Mouse (Mus musculus): ENCODE data around the gene Xrcc5. TPM values are rescaled to one million over a fixed set of nuclear protein-coding genes. Genes with fewer than 3 reads are reported as not detected.

Gene Xrcc5
- polyA plus RNA-seq, 1 experiment from 2014 or later, result 14.0 TPM

DNA sequence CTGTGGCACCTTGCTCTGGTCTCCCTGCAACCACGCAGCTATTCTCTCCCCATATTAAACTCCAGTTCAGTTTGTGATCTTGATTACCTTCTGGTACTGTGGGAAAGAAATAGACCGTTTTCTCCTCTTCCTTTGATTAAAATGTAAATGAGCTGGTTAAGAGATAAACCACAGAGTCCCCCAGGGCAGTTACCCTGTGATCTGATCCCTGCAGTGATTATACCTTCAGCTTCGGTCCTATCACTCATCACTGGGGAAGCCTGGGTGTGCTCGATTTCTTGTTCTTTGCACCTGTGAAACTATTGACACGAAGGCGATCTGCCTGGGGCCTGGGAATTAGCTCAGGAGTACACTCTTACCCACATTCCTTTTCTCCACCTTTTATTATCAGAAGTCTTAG, 40.7 kb downstream of the Xrcc5 start:
- Histone ChIP-seq H3K4me3 (ENCODE audit: low read depth, low read length) (no peak overlapping the region), H3K27ac (ENCODE audit: low read depth, low read length) (no peak overlapping the region), H3K9me3 (ENCODE audit: control insufficient read depth) (no peaks in the 10 kb centered on the region), H3K9ac (ENCODE audit: low read depth, low read length) (no peak overlapping the region), H3K4me1 (replicated peaks; ENCODE audit: control insufficient read depth, insufficient read depth, low read length) (no peaks in the 10 kb centered on the region), H3K4me2 (replicated peaks; ENCODE audit: low read depth) (no peak overlapping the region), H3K27me3 (replicated peaks; ENCODE audit: control insufficient read depth, insufficient read depth, low read length) (no peaks in the 10 kb centered on the region), H3K36me3 (ENCODE audit: control insufficient read depth, insufficient read depth) (peaks cover 22% of the 10 kb centered on the region; the same call in 1 of the 2 replicates)
- WGBS, result 75% methylated on average over 6 of the region's 6 CpGs
- no peak for ATAC-seq
- TF ChIP-seq CTCF (IDR thresholded peaks at IDR 0.05; ENCODE audit: low read depth), result no peak

DNA sequence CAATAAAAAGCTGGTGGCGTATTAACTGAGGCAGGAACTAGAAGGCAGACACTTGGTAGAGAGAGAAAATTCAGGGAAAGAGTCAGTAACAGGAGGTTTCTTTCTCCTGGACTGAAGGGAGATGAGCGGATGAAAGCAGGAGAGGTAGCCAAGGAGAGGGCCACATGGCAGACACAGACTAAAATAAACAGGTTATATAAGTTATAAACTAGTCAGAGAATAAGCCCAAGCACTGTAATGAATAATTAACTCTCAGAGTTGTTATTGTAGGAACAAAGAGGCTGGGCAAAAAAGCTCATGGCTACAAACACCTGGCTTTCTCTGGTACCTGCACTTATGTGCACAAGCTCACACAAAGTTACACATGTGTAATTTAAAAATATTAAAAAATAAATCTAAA, 47.6 kb downstream of the Xrcc5 start:
- H3K36me3 ChIP-seq (ENCODE audit: control insufficient read depth, insufficient read depth), result 0 out of 2 replicates have a peak, but pooled peaks cover 6% of the 10 kb centered on the region
- no peak for ATAC-seq
- H3K9me3 ChIP-seq (ENCODE audit: control insufficient read depth), result no peaks in the 10 kb centered on the region
- no peak overlapping the region for H3K4me2 ChIP-seq (replicated peaks; ENCODE audit: low read depth)
- no peak overlapping the region for H3K27ac ChIP-seq (ENCODE audit: low read depth, low read length)
- no peaks in the 10 kb centered on the region for H3K27me3 ChIP-seq (replicated peaks; ENCODE audit: control insufficient read depth, insufficient read depth, low read length)
- 83% methylated on average over 2 of the region's 2 CpGs for WGBS
- H3K4me3 ChIP-seq (ENCODE audit: low read depth, low read length), result no peak overlapping the region
- TF ChIP-seq CTCF (IDR thresholded peaks at IDR 0.05; ENCODE audit: low read depth), result no peak
- no peaks in the 10 kb centered on the region for H3K4me1 ChIP-seq (replicated peaks; ENCODE audit: control insufficient read depth, insufficient read depth, low read length)
- H3K9ac ChIP-seq (ENCODE audit: low read depth, low read length), result no peak overlapping the region

DNA sequence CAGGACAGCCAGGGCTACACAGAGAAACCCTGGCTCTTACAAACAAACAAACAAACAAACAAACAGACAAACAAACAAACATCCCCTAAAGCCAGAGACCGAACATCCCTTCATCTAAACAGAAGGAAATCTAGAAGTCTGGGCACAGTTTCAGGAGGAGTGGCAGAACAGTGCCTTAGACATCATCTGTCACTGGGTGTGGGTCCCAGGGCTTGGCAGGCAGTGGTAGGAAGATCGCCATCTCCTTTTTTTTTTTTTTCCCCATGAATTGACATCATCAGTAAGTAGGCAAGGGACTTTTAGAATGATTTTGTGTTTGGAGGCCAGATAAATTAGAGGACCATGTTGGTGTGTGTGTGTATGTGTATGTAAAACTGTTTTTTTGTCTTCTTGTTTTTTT, 51.0 kb downstream of the Xrcc5 start:
- H3K27ac ChIP-seq (ENCODE audit: low read depth, low read length), result no peak overlapping the region
- H3K4me2 ChIP-seq (replicated peaks; ENCODE audit: low read depth), result no peak overlapping the region
- H3K27me3 ChIP-seq (replicated peaks; ENCODE audit: control insufficient read depth, insufficient read depth, low read length), result no peaks in the 10 kb centered on the region
- H3K4me1 ChIP-seq (replicated peaks; ENCODE audit: control insufficient read depth, insufficient read depth, low read length), result no peaks in the 10 kb centered on the region
- WGBS, result 96% methylated on average over 2 of the region's 2 CpGs
- TF ChIP-seq CTCF (IDR thresholded peaks at IDR 0.05; ENCODE audit: low read depth), result no peak
- no peak overlapping the region for H3K9ac ChIP-seq (ENCODE audit: low read depth, low read length)
- ATAC-seq, result no peak
- H3K36me3 ChIP-seq (ENCODE audit: control insufficient read depth, insufficient read depth), result 0 out of 2 replicates have a peak, but pooled peaks cover 9% of the 10 kb centered on the region
- H3K4me3 ChIP-seq (ENCODE audit: low read depth, low read length), result no peak overlapping the region
- no peaks in the 10 kb centered on the region for H3K9me3 ChIP-seq (ENCODE audit: control insufficient read depth)

DNA sequence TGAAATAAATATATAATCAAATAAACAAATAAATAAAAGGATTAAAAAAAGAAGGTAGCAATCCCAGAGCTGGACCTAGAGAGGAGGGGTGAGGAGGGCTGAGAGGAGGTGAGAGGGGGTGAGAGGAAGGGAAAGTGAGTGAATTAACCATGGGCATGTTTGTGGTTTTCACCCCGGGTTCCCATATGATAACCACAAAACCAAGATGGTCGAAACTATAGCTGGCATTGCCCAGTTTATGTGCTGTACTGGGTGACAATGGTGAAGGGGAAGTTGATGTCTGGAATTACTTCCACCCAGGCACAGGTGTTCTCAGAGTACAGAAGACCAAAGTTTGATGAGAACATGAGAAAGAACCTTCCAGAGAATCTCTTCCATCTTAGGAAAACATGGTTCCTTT, 52.2 kb downstream of the Xrcc5 start:
- Histone ChIP-seq H3K27me3 (replicated peaks; ENCODE audit: control insufficient read depth, insufficient read depth, low read length) (no peaks in the 10 kb centered on the region), H3K36me3 (ENCODE audit: control insufficient read depth, insufficient read depth) (0 out of 2 replicates have a peak, but pooled peaks cover 9% of the 10 kb centered on the region), H3K9me3 (ENCODE audit: control insufficient read depth) (no peaks in the 10 kb centered on the region), H3K4me2 (replicated peaks; ENCODE audit: low read depth) (no peak overlapping the region), H3K9ac (ENCODE audit: low read depth, low read length) (no peak overlapping the region), H3K4me1 (replicated peaks; ENCODE audit: control insufficient read depth, insufficient read depth, low read length) (no peaks in the 10 kb centered on the region), H3K4me3 (ENCODE audit: low read depth, low read length) (no peak overlapping the region), H3K27ac (ENCODE audit: low read depth, low read length) (no peak overlapping the region)
- ATAC-seq, result no peak
- no peak for TF ChIP-seq CTCF (IDR thresholded peaks at IDR 0.05; ENCODE audit: low read depth)
- WGBS, result 89% methylated on average over 2 of the region's 2 CpGs

DNA sequence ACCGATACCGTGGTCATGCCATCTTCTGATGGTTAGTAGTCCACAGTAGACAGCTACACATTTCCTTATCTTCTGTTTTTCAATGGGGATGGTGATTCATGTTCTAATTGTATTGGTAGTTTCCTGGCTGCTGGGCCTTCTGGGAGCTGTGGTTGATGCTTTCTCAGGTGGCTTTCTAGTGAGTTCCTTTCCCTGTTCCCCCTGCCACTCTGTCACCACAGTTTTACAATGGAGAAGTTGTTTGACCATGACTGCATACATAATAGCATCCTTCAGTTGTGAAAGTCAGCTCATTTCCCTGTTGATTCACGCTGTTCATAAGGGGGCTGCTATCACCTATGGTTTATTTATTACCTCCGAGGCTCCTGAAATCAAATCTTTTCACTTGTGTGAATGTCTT, 53.6 kb downstream of the Xrcc5 start:
- H3K27ac ChIP-seq (ENCODE audit: low read depth, low read length), result no peak overlapping the region
- no peaks in the 10 kb centered on the region for H3K27me3 ChIP-seq (replicated peaks; ENCODE audit: control insufficient read depth, insufficient read depth, low read length)
- no peak for TF ChIP-seq CTCF (IDR thresholded peaks at IDR 0.05; ENCODE audit: low read depth)
- 0 out of 2 replicates have a peak, but pooled peaks cover 9% of the 10 kb centered on the region for H3K36me3 ChIP-seq (ENCODE audit: control insufficient read depth, insufficient read depth)
- H3K9me3 ChIP-seq (ENCODE audit: control insufficient read depth), result no peaks in the 10 kb centered on the region
- no peak for ATAC-seq
- no peak overlapping the region for H3K4me2 ChIP-seq (replicated peaks; ENCODE audit: low read depth)
- H3K9ac ChIP-seq (ENCODE audit: low read depth, low read length), result no peak overlapping the region
- no peak overlapping the region for H3K4me3 ChIP-seq (ENCODE audit: low read depth, low read length)
- H3K4me1 ChIP-seq (replicated peaks; ENCODE audit: control insufficient read depth, insufficient read depth, low read length), result no peaks in the 10 kb centered on the region
- 94% methylated on average over 4 of the region's 4 CpGs for WGBS

DNA sequence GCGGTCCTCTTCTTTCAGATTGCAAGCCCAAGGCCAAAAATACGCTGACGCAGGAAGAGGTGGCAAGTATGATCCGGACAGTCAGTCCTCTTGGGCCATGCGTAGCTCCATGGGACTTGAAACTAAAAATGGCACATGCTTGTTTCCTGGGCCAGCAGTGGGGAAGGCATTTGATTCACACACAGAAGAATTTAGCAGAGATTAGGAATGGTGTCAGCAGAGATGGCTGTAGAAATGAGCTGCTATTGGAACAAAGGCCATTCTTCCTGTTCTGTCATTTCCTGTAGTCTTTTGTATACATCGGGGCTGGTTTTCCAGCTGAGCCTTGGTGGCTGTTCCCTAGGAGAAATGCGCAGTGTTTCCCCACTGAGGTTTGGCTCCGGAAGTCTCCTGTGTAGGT, 57.4 kb downstream of the Xrcc5 start:
- Histone ChIP-seq H3K9me3 (ENCODE audit: control insufficient read depth) (no peaks in the 10 kb centered on the region), H3K4me2 (replicated peaks; ENCODE audit: low read depth) (no peak overlapping the region), H3K9ac (ENCODE audit: low read depth, low read length) (no peak overlapping the region), H3K4me1 (replicated peaks; ENCODE audit: control insufficient read depth, insufficient read depth, low read length) (no peaks in the 10 kb centered on the region), H3K27ac (ENCODE audit: low read depth, low read length) (no peak overlapping the region), H3K36me3 (ENCODE audit: control insufficient read depth, insufficient read depth) (0 out of 2 replicates have a peak, but pooled peaks cover 3% of the 10 kb centered on the region), H3K27me3 (replicated peaks; ENCODE audit: control insufficient read depth, insufficient read depth, low read length) (no peaks in the 10 kb centered on the region), H3K4me3 (ENCODE audit: low read depth, low read length) (no peak overlapping the region)
- TF ChIP-seq CTCF (IDR thresholded peaks at IDR 0.05; ENCODE audit: low read depth), result no peak
- WGBS, result 85% methylated on average over 8 of the region's 8 CpGs
- ATAC-seq, result no peak

DNA sequence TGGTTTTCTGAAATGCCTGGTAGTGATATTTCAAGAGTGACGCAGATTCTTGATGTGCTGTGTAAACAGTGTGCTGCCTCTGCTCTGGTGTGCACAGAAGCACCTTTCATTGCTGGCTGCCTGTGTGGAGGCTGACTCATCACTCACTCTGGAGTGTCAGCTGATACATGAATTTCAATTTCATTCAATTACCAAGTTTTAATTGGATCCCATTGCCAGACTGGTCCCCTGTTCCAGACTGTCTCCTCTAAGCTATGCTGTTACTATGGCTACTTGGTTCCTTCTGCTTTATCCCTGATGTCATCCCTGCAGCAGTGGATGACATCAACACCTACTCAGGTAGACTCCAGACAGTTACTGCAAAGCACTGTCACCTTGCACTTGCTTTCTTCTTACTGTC, 65.3 kb downstream of the Xrcc5 start:
- ATAC-seq, result no peak
- no peak for TF ChIP-seq CTCF (IDR thresholded peaks at IDR 0.05; ENCODE audit: low read depth)
- no peak overlapping the region for H3K27ac ChIP-seq (ENCODE audit: low read depth, low read length)
- H3K9me3 ChIP-seq (ENCODE audit: control insufficient read depth), result no peaks in the 10 kb centered on the region
- no peak overlapping the region for H3K9ac ChIP-seq (ENCODE audit: low read depth, low read length)
- WGBS, result 52% methylated on average over 1 of the region's 1 CpGs
- H3K4me1 ChIP-seq (replicated peaks; ENCODE audit: control insufficient read depth, insufficient read depth, low read length), result no peaks in the 10 kb centered on the region
- H3K27me3 ChIP-seq (replicated peaks; ENCODE audit: control insufficient read depth, insufficient read depth, low read length), result no peaks in the 10 kb centered on the region
- H3K4me3 ChIP-seq (ENCODE audit: low read depth, low read length), result no peak overlapping the region
- no peaks in the 10 kb centered on the region; the same call in none of the 2 replicates for H3K36me3 ChIP-seq (ENCODE audit: control insufficient read depth, insufficient read depth)
- H3K4me2 ChIP-seq (replicated peaks; ENCODE audit: low read depth), result no peak overlapping the region

Measured in intestine, postnatal 0 days (tissue).